Mouse (Mus musculus): ENCODE measurements around the gene Armt1.

GRCm38 (mm10) chr10:4391851-4392250, 40.4 kb upstream of the Armt1 start:
- TF ChIP-seq GATA1 (IDR thresholded peaks at IDR 0.05; ENCODE audit: borderline replicate concordance, low read length) (no peak), FLI1 (IDR thresholded peaks at IDR 0.05; ENCODE audit: low read length) (no peak)

Data from megakaryocyte, embryonic 14.5 days (primary cell).